Mouse (Mus musculus) CD8-positive naive resting alpha-beta T cell, adult 2 months (primary cell): ENCODE results near the gene Tbc1d10a.

ENCODE experiments used
- DNase-seq, 2 experiments: peaks; one replicate each; pipeline ENCODE4 v3.0.0; 2022; ENCODE audit warnings: low read depth in 2 of 2, low spot score in 2 of 2

Gene Tbc1d10a

DNA sequence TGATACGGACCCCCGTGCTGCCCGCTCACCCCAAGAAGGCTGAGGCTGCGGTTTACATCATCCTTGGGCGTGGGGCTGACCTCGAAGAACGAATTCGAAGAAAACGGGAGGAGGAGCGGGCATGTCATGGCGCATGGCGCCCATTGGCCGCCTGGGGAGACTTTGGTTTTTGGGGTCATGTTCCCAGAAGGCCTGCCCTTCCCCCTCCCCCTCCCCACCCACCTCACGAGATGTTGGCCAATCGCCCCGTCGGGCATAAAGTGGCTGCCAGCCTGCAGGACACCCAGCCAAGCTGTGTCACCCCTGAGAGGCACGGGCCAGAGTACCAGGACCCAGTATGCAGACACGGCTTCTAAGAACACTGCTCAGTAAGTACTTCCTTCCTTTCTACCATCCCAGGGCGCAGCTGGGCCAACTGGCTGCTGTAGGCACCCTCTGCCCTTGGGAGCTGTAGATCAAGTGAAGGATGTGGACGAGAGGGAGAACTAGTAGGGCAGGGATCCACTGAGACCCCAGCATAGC is 50.0 kb downstream of the Tbc1d10a start:
- DNase-seq = no peak

DNA sequence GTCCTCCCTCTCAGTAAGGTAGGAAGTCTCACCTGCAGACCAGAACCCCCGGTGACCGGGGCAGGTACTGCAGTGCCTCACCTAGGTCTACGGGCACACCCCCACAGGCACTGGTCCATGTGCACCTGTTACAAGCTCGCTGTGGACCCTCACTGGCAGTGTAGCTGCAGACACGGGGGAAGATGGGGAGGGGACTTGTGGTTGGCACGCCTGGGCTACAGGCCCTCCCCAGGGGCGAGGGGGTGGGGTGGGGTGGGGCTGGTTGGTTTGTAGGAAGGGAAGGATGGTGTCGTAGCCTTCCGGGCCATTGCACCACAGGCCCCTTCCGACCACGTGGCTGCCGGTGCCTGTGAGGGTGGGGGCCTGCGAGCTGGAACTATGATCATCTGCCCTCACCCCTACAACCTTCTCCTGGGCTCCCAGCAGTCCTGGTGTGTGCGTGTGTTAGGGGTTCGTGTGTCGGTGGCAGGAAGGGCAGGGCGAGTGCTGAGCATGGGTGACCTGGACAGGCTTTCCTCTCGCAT is 50.9 kb downstream of the Tbc1d10a start:
- DNase-seq = peak; percentile 60 to 71

DNA sequence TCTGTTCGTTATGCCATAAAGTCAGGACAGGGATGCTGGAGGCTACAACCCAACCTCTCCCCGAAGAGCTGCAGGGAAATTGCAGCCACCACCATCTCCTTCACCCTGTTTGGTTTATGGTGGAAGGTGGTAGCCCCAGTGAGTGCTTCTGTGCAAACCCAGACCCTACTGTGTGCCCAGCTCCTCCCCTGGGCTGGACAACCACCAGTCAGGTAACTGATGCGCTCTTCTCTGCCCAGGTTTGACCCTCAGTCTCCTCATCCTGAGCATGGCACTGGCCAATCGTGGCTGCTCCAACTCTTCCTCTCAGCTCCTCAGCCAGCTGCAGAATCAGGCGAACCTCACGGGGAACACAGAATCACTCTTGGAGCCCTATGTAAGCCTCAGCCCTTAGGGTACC is 51.6 kb downstream of the Tbc1d10a start:
- no peak for DNase-seq

DNA sequence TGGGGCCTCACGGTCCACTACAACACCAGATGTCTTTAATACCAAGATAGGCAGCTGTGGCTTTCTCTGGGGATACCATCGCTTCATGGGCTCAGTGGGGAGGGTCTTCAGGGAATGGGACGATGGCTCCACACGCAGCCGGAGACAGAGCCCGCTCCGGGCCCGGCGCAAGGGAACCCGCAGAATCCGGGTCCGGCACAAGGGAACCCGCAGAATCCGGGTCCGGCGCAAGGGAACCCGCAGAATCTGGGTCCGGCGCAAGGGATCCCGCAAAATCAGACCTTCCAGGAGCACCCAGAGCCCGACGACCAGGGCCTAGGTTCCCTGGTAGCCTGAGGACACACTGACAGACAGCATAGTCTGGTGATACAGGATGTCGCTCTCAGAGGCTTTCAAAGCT is 53.1 kb downstream of the Tbc1d10a start:
- DNase-seq = no peak

DNA sequence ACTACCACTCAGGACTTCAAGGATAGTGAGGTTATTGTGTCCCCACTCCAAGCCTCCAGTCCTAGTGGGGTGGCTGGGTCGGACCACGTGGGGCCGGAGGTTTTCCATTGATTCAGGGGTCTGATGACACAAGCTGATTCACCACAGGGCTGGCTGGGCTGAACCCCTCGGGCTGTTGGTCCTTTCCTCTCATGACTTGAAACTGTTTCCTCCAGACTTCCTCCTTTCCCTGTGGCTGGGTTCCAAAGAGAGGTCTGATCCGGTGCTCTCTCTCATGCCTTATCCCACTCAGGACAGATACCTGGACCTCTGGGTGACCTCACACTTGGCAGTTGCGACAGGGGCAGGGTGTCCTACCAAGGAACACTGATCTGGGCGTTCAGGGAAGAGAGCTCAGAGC is 53.6 kb downstream of the Tbc1d10a start:
- no peak for DNase-seq

DNA sequence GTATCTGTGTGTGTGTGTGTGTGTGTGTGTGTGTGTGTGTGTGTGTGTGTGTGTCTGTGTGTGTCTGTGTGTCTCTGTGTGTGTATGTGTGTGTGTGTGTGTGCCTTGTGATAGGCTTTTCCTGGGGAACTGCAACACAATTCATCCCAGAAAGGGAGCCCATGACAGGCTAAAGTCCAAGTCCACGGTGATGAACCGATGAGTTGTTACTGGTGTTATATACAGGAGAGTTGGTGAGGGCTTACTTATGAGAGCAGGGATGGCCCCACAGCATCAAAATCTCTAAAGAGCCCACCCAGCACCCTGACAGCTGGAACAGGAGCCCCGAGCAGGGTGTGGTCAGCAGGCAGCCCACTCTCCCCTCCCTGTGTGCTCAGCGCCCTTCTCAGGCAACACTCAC is 54.6 kb downstream of the Tbc1d10a start:
- no peak for DNase-seq

DNA sequence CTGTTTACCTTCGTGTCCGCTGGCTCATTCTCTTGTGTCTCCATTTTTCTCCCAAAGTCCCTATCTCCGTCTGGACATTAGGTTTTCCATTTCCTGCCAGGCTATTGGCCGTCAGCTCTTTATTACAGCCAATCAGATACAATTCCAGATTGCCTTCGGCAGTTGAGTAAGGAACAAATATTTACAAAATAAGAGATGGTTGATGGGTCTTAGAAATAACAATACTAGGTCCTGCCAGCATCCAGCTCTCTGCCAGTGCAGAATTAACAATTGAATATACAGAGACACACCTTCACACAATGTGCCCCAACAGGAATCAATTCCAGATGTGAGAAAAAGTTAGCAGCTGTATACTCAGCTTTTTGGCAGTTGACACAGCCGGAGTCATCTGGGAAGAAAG is 59.5 kb downstream of the Tbc1d10a start:
- DNase-seq = no peak

DNA sequence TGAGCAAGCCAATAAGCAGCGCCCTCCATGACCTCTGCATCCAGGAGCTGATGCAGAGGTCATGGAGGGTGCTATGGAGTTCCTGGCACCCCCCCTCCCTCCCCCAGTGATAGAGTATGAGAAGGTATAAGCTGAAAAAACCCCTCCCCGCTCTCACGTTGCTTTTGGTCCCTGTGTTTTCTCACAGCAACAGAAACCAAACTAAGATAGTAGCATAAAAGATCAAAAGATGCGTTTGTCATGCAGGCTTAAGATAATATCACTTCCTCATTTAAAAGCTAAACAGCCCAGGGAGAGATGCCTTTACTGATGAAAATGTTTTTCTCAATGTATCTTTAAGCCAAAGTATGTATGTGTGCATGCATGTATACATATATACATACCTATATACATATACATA is 60.0 kb downstream of the Tbc1d10a start:
- no peak for DNase-seq

DNA sequence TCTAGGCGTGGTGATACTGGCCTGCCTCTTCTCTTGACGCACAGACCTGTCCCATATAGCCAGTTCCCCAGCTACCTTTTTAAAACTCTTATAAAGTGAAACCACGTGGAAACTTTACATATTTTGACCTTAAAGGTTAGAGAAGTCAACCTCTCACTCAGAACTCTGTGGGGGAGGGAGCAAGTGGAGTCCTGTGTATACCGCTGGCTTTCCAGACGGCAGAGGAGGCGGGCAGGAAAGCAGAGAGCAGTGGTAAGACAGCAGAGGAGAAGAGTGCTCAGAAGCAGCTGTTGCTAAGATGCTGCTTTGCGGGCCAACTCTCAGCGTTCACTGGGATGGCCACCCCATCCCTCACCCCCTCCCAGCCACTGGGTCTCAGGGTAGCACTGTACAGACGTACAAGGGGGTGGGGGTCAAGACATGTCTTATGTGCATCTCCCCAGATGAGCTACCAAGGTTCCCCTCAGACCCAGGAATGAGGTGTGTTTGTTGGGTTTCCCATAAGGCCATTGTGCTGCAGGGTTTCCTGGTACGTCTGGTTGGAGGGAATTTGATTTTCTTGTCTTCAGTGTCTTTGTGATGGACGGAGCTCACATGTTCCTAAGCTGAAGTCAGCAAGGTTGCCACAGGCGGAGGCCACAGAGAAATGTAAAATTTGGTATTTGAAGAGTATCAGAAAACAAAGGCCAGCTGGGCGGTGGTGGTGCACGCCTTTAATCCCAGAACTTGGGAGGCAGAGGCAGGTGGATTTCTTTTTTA is 60.8 kb downstream of the Tbc1d10a start:
- no peak for DNase-seq

DNA sequence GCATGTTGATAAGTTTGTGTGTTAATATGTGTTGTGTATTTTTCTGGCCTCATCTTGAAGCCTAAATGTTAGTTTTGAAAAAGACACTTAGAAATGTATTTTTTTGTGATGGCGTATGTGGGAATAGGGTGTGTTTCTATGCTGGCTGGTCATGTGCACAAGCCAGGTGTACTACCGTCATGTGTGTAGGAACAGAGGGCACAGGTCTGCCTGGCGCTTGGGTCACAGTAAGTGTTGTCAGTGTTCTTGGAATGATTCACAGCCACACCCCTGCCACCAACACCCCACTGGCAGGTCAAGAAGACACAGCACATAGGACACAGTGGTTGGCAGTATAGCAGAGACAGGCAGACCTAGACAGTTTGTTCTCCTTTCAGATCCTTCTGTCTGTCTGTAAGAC is 62.6 kb downstream of the Tbc1d10a start:
- DNase-seq = no peak

DNA sequence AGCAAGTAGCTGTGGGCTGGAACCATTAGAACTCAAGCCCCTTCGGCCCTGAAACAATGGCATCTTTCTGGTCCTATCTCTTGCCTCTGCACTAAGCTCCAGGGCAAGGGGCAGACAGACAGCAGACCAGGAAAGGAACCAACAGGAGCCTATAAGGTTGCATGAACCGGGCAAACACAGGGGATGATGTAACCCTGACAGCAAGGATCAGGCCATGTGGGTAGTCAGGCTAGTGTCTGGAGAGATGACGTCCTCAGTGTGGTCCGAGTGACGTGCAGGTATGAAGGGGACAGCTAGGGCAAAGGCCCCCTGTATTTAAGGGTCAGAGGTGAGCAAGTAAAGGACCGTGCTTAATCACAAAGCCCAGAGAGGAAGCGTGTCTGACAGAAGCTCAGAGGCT is 63.7 kb downstream of the Tbc1d10a start:
- no peak for DNase-seq

DNA sequence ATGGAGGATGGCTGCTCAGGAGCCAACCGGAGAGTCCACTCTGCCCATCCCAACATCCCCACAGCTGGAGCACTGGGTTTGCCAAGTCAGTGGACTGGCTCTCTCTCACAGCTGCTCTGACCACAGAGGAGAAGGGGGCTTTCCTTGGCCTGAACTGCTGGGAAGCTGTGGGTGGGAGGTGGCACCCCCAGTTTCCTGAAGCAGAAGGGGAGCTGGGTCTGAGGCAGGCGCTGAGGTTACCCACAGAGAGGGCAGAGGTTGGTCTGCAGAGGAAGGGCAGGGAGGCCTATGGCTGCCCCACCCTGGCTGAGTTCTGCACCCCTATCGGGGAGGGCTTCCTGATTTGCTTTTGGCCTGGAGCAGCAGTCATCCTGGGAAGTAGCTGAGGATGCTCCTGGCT is 64.8 kb downstream of the Tbc1d10a start:
- DNase-seq = no peak

DNA sequence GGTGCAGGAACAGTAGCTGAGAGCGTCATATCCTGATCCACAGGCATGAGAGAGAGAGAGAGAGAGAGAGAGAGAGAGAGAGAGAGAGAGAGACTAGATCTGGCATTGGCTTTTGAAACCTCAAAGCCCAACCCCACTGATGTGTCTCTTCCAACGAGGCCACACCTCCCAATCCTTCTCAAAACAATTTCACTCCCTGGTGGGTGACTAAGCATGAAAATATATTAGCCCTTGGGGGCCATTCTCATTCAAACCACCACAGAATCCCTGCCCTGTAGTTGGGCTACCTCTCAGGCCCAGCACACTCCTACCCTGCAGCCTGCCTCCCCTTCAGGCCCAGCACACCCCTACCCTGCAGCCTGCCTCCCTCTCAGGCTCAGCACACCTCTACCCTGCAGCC is 66.3 kb downstream of the Tbc1d10a start:
- DNase-seq = no peak

DNA sequence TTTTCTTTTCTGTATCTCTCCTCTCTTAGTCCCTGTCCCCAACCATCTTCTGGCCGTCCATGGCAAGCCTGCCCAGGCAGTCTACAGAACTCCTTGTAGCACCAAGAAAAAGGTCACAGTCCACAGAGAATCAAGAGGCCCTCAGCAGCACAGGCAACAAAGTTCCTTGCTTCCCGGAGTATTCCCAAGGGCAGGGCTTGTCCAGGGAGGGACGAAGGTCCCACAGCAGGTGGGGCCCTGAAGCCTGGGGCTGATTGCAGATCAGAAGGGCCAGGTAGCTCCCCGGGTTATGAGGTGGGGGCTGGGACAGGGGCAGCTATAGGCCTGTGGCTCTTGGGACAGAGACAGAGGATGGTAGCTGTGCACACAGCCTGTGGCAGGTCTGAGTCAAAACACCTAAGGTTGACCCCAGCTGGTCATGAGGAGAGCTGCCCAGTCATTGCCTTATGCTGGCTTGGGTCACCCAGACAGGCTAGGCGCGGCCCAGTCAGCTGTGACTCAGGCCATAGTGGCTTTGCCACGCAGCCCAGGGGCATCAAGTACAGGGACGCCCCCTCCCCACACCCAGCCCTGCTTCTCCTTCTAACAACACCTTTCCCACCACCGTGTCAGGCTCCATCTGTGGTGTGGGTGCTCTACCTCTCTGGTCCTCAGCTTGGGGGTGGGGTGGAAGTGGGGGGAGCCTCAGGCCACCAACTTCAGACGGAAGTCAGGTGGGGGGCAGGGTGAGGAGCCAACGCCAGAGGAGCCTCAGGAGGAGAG is 70.4 kb downstream of the Tbc1d10a start, which contains the start of gene Lif:
TSS of gene Lif (plus strand) at position 712 of the 762 bp plus-strand sequence.
- no peak for DNase-seq

DNA sequence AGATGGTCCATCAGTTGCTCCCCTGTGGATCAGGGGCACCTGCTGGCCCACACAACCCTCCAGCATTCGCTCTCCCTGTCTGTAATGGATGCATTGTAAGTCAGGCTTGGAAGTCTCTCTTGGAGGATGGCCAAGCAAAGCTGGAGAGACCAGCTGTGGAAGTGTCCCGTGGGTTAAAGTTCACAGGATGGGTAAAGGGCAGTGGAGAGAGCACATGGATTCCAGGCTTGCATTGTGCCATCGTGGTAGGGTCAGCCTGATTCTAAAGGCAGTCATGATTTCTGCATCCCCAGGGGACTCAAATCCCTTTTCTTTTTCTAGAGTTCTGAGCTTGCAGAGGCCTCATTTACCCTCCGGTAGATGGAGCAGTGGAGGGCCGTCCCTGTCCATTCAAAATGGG is 71.2 kb downstream of the Tbc1d10a start:
- no peak for DNase-seq

DNA sequence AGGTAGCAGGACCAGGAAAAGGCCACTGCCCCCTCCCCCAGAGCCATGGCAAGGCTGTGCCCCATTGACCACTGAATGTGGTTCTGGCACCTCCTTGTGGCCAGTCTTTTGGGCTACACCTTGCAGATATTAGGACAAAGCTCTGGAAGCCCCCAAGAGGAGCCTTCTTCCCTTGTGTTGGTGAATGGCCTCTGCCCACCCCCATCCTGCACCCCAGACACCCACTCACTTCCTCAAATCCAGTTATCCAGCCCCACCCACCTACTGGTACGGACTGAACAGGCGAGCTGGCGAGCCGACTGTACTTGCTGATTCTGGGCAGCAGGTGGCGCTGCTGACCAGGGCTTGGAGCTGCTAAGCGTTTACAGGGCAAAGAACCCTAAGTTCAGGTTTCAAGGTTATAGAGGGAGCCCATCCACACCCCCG is 72.1 kb downstream of the Tbc1d10a start:
- peak; percentile 82 to 88 for DNase-seq

DNA sequence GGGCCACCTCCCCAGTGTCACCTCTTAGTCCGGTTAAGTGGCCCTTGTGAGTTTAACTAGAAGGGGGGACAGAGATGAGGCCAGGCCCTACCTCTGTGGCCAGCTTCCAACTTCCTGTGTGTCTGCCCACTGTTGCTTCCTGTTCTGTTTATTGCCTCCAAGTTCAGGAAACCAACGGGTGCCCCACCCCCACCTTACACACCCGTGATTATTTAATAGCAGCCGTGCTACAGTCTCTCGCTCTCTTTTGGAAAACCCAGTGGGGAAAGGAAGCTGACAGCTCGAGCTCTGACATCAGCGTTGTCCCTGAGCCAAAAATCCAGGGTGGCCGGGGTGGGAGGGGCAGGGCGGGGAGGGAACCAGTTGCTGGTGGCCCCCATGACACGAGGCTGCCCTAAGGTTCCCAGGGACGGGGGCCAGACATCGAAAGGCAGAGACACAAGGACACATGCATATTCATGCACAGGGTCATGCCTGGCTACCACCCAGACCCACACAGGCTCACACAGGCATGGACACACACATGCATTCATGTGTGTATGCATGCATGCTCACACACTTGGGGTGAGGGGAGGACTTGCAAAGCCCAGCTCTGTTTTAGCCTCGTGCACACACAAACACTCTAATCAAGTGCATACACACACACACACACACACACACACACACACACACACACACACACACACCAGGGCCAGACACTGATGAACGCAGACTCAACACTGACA is 74.0 kb downstream of the Tbc1d10a start:
- no peak for DNase-seq

DNA sequence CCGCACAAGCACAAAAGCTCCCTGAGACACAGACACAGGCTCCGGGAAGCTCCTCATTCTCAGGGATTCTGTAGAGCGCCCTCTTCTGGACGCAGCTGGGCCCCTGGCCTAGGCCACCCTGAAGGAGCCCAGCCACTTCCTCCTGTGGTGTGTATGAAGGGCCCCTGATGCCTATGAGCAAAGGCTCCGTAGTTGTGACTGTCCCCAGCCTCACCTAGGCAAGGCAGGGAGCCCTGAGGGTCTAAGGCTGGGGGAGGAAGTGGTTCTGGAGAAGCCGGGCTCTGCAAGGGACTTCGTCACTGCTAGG is 74.6 kb downstream of the Tbc1d10a start:
- peak; percentile 52 to 66 for DNase-seq

DNA sequence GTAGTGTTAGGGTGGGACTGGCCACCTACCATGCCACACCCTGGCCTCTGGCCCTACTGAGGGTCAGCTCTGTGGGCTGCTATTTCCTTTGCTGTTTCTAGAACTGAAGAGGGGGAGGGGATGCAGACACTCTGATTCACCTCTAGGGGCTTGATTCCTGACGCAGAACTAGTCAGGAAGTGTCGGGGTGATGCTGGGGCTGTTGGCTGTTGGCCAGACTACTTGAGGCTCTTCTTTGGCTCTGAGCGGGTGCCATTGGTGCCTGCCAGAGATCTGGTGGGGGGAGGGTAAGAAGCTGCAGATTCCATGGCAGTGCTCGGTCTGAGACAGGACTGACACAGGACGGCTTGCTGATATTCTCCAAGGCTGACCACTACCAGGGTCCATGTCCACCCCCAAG is 75.4 kb downstream of the Tbc1d10a start:
- DNase-seq = no peak

DNA sequence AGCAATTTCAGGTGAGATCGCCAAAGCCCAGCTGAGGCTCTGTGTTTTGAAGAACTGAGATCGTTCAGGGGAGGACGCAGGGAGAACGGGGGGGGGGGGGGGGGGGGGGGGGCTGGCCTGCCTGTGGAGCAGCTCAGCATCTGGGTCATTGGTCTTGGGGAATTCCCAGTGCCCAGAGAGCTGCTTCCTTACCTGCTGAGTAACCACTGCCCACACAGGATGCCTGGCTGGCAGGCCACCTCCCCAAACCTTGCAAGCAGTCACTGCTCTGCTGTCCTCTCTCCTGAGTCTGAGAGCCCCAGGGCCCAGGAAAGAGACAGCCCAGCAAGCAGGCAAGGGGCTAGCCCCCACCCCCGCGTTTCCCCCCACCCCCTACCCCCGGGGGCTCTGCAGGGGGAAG is 76.3 kb downstream of the Tbc1d10a start:
- no peak for DNase-seq

DNA sequence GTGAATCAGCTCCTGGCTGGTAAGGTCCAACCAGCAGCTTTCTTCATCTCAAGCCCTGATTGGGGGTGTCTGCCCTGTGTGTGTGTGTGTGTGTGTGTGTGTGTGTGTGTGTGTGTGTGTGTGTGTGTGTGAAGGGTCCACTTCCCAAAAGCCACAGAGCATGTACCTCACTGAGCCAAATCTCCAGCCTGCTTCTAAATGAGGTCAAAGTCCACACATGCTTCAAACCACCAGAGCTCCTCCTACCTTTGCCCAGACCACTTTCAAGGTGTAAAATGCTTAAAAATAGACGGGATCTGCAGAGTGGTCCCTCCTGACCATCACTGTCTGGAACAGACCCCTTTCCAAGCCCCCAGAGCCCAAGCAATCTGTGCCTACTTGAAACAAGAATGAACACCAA is 76.7 kb downstream of the Tbc1d10a start:
- no peak for DNase-seq

DNA sequence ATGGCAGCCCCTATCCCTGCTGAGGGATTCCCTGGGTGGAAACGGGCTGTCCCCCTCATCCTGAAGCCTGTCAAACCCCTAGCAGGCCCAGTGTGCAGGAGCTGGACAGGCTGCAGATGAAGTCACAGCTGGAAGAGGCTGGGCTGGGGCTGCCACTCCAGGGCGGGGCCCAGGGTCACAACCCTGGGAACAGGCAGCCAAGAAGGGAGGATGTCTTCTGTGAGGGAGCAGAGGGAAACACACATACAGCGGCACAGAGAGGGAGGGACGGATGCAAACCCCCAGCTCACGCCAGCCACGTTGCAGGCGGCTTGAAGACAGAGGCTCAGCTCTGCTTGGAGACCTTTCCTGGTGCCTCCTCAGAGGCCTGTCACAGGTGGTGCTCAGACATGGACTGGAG is 77.5 kb downstream of the Tbc1d10a start:
- DNase-seq = no peak
